Mouse (Mus musculus) limb, embryonic 12.5 days (tissue): ENCODE results near the gene Mob3a. TPM values are rescaled to one million over a fixed set of nuclear protein-coding genes. Genes with fewer than 3 reads are reported as not detected.

Experiments
- ATAC-seq: fragments of 200-750 bp; cut with Nextera tagmentation; 2 replicates; pipeline ENCODE4 v1.8.0; 2017; ENCODE audit warnings: low read depth, moderate TSS enrichment; ENCODE audit not compliant: insufficient number of reproducible peaks, insufficient read depth, low FRiP score, low TSS enrichment
- H3K27ac ChIP-seq: fragments of 300-500 bp; sonication (generic); 2 replicates; pipeline ENCODE4 v1.5.1; 2016; ENCODE audit warnings: mild to moderate bottlenecking, moderate library complexity
- H3K27me3 ChIP-seq: fragments of 300-500 bp; sonication (generic); 2 replicates; pipeline ENCODE4 v1.6.1; 2016; ENCODE audit warnings: mild to moderate bottlenecking, moderate library complexity
- H3K36me3 ChIP-seq: fragments of 300-500 bp; sonication (generic); 2 replicates; pipeline ENCODE4 v1.6.1; 2016; ENCODE audit warnings: mild to moderate bottlenecking, moderate library complexity
- H3K4me1 ChIP-seq: fragments of 300-500 bp; sonication (generic); replicated peaks from 2 replicates; pipeline ENCODE4 v1.6.1; 2016
- H3K4me2 ChIP-seq: fragments of 300-500 bp; sonication (generic); 2 replicates; pipeline ENCODE4 v1.6.1; 2016; ENCODE audit warnings: mild to moderate bottlenecking, moderate library complexity
- H3K4me3 ChIP-seq: fragments of 300-500 bp; sonication (generic); replicated peaks from 2 replicates; pipeline ENCODE4 v1.5.1; 2016; ENCODE audit warnings: mild to moderate bottlenecking
- H3K9ac ChIP-seq: fragments of 300-500 bp; sonication (generic); replicated peaks from 2 replicates; pipeline ENCODE4 v1.6.1; 2016; ENCODE audit warnings: mild to moderate bottlenecking, moderate library complexity
- H3K9me3 ChIP-seq: fragments of 300-500 bp; sonication (generic); 2 replicates; pipeline ENCODE4 v1.6.1; 2016; ENCODE audit warnings: mild to moderate bottlenecking, moderate library complexity
- WGBS: fragments of 180-500 bp; shearing (Covaris S2); methylation state at CpG from one replicate; pipeline ENCODE4 v1.1.7; 2016; 5-methylcytosine and 5-hydroxymethylcytosine counted together
- polyA plus RNA-seq: library from polyadenylated mRNA; unstranded; fragments of >200 nt; fragmentation: Nextera tagmentation; extraction: Ambion mirVana; gene quantifications from 2 replicates; pipeline ENCODE4 v1.2.1, GENCODE M21; 2016

Mob3a gene
- polyA plus RNA-seq = 51.1 and 51.7 TPM in 2 replicates

- H3K27ac ChIP-seq = peak within 1 kb of the TSS; percentile 79
- peak; percentile 97 for ATAC-seq
- peak within 1 kb of the TSS; percentile 62 for H3K4me3 ChIP-seq
- no peaks in the 10 kb centered on the region for H3K27me3 ChIP-seq
- no peaks in the 10 kb centered on the region for H3K9me3 ChIP-seq
- WGBS = under 1% methylated on average over 58 of the region's 59 CpGs
- H3K4me1 ChIP-seq = peaks cover 30% of the 10 kb centered on the region
- peaks cover 39% of the 10 kb centered on the region for H3K36me3 ChIP-seq
- H3K9ac ChIP-seq = peak within 1 kb of the TSS; percentile 61
- peak within 1 kb of the TSS; percentile 82 for H3K4me2 ChIP-seq
Observed at GRCm38 (mm10) chr10:80701721-80702535, at the start of gene Mob3a, which contains the start of gene Izumo4. Gene Mob3a (minus strand): TSS chr10:80701977. Gene Izumo4 (plus strand): TSS chr10:80702184.

DNA sequence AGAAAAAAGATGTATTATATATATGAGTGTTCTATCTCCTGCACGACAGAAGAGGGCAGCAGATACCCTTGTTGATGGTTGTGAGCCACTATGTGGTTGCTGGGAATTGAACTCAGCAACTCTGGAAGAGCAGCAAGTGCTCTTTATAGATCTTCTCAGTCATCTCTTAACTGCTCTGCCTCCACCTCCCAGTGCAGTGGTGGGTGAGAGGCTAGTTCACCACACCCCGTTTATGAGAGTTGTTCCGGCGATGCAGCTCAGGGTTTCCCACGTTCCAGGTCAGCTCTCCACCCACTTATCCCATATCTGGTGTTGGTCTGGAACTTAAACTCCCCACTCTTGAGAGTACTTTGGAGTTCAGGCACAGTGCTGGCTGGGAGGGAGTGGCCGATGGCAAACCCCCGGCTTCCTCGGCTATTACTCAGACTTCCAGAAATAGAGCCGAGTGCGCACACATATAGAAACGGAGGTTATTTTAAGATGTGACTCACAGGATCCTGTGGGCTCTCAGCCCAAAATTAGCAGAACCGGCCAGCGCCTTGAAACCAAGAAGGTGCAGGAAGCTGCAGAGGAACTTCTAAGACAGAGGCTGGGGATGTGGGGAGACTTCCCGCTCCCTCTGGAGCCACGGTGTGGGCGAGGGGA is 49.5 kb upstream of the Mob3a start:
- H3K4me2 ChIP-seq = peak overlapping the region; percentile 48
- 11% methylated on average over 16 of the region's 16 CpGs for WGBS
- H3K27ac ChIP-seq = 0 out of 2 replicates have a peak overlapping the region, but pooled peaks have one; percentile 23
- no peaks in the 10 kb centered on the region for H3K36me3 ChIP-seq
- peaks cover 18% of the 10 kb centered on the region for H3K4me1 ChIP-seq
- ATAC-seq = no peak
- 0 out of 2 replicates have a peak overlapping the region, but pooled peaks have one; percentile 31 for H3K9ac ChIP-seq
- no peaks in the 10 kb centered on the region for H3K9me3 ChIP-seq
- no peaks in the 10 kb centered on the region for H3K27me3 ChIP-seq
- peak overlapping the region; percentile 11; the same call in 1 of the 2 replicates for H3K4me3 ChIP-seq

- Histone ChIP-seq H3K9me3 (no peaks in the 10 kb centered on the region), H3K4me1 (peaks cover 13% of the 10 kb centered on the region), H3K9ac (no peak overlapping the region), H3K4me3 (no peak overlapping the region), H3K27me3 (no peaks in the 10 kb centered on the region), H3K27ac (no peak overlapping the region), H3K4me2 (no peak overlapping the region), H3K36me3 (no peaks in the 10 kb centered on the region)
- ATAC-seq = no peak
- 10% methylated on average over 6 of the region's 6 CpGs for WGBS
Observed at GRCm38 (mm10) chr10:80748609-80749008, 46.8 kb upstream of the Mob3a start.

GRCm38 (mm10) chr10:80747410-80747809 is 45.6 kb upstream of the Mob3a start:
- Histone ChIP-seq H3K36me3 (no peaks in the 10 kb centered on the region), H3K9ac (no peak overlapping the region), H3K4me1 (peaks cover 16% of the 10 kb centered on the region), H3K27ac (no peak overlapping the region), H3K4me2 (no peak overlapping the region), H3K4me3 (no peak overlapping the region), H3K9me3 (no peaks in the 10 kb centered on the region), H3K27me3 (no peaks in the 10 kb centered on the region)
- WGBS = 16% methylated on average over 3 of the region's 3 CpGs
- ATAC-seq = no peak

DNA sequence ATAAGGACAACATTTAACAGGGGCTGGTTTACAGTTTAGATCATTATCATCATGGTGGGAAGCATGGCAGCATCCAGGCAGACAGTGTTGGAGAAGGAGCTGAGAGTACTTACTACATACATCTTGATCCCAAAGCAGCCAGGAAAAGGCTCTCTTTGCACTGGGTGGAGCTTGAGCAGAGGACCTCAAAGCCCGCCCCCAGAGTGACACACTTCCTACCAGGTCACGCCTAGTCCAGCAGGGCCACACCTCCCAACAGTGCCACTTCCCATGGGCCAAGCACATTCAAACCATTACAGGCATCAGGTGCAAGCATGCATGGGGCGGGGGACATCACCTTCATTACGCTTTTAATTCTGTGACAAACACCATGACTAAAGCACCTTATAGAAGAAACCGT is 42.5 kb upstream of the Mob3a start:
- H3K4me2 ChIP-seq = no peak overlapping the region

DNA sequence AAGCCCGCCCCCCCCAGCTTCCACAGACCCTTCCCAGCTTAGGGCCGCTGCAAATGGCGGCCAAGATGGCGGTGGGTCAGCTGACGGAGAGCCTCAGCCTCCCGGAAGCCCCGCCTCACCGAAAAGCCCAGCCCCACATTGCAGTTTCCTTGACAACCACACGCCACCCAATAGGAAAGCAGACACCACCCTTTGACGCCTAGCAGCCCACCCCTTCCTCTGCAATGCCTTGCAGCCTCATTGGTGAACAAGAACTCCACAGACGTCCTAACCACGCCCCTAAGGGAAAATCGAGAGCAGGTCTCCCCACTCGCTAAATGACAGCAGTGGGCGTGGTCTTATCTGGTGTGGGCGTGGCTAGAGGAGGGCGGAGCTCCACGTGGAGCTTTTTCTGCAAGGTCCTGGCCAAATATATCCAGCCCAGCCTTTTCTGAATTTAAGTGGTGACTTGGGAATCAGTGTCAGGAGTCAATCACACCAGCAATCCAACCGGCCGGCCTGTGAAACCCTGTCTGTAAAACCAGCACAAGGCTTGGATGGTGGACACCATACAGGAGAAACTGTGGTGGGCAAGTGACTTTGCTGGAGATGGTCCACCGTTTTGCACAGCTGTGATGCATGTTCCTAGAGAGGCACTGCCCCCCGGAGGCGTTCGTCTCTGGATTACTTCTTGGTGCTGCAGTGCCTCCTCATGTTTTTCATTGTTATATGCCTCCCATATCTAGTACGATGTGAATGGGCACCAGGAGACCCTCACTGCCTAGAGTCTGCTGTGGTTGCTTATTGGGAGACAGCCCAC is 40.6 kb upstream of the Mob3a start, which contains the start of gene Ap3d1:
TSS of gene Ap3d1 (minus strand) at position 85 of the 799 bp plus-strand sequence.
- Histone ChIP-seq H3K4me3 (peak within 1 kb of the TSS; percentile 97), H3K36me3 (peaks cover 6% of the 10 kb centered on the region), H3K9ac (peak within 1 kb of the TSS; percentile 93), H3K9me3 (no peaks in the 10 kb centered on the region), H3K4me2 (peak within 1 kb of the TSS; percentile 97), H3K27me3 (no peaks in the 10 kb centered on the region), H3K4me1 (peaks cover 23% of the 10 kb centered on the region), H3K27ac (peak within 1 kb of the TSS; percentile 85)
- 2% methylated on average over 24 of the region's 25 CpGs for WGBS
- ATAC-seq = peak; percentile 98

More for the DNA sequence above, 42.5 kb upstream of the Mob3a start:
- no peaks in the 10 kb centered on the region for H3K36me3 ChIP-seq
- no peaks in the 10 kb centered on the region for H3K27me3 ChIP-seq
- no peaks in the 10 kb centered on the region for H3K9me3 ChIP-seq
- no peak overlapping the region for H3K9ac ChIP-seq
- no peak overlapping the region for H3K4me3 ChIP-seq
- peaks cover 23% of the 10 kb centered on the region for H3K4me1 ChIP-seq
- WGBS = 36% methylated on average over 5 of the region's 5 CpGs
- no peak overlapping the region for H3K27ac ChIP-seq
- no peak for ATAC-seq

DNA sequence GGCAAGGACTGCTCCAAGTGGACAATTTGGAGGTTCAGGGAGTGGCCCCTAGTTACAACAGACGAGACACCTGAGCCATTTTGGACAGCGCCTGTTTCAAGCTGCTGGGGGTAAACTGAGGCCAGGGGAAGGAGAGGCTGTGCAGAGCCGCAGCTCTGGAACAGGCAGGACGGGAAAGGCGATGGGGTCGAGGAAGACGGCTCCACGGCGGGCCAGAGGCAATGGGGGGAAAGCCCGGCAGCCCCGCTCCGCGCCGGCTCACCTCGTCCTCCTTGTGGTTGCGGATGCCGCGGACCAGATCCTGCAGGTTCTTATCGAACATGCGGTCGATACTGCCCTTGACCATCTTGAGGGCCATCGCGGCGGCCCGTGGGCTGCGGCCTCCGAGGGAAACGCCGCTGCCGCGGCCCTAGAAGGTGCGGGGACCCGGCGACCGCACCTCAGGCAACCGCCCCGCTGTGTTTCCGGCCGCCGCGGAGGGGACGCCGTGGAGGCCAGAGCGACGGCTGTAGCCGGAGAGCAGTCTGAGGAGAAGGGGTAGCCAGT is 39.9 kb upstream of the Mob3a start:
- Histone ChIP-seq H3K4me3 (peak overlapping the region; percentile 97), H3K4me1 (peaks cover 23% of the 10 kb centered on the region), H3K9ac (peak overlapping the region; percentile 93), H3K27me3 (no peaks in the 10 kb centered on the region), H3K9me3 (no peaks in the 10 kb centered on the region), H3K27ac (peak overlapping the region; percentile 85), H3K36me3 (peaks cover 12% of the 10 kb centered on the region), H3K4me2 (peak overlapping the region; percentile 97)
- no peak; the same call in 1 of the 2 replicates for ATAC-seq
- WGBS = under 1% methylated on average over 46 of the region's 46 CpGs

- H3K4me3 ChIP-seq = peak overlapping the region; percentile 97
- H3K9me3 ChIP-seq = no peaks in the 10 kb centered on the region
- H3K4me1 ChIP-seq = peaks cover 23% of the 10 kb centered on the region
- H3K27ac ChIP-seq = peak overlapping the region; percentile 85; the same call in 1 of the 2 replicates
- WGBS = 31% methylated on average over 5 of the region's 5 CpGs
- ATAC-seq = no peak
- H3K9ac ChIP-seq = peak overlapping the region; percentile 93
- H3K4me2 ChIP-seq = peak overlapping the region; percentile 97
- peaks cover 14% of the 10 kb centered on the region for H3K36me3 ChIP-seq
- no peaks in the 10 kb centered on the region for H3K27me3 ChIP-seq
Observed at GRCm38 (mm10) chr10:80741146-80741545, 39.4 kb upstream of the Mob3a start.

- no peaks in the 10 kb centered on the region for H3K27me3 ChIP-seq
- H3K4me1 ChIP-seq = peaks cover 23% of the 10 kb centered on the region
- WGBS = 91% methylated on average over 1 of the region's 1 CpGs
- no peak overlapping the region for H3K27ac ChIP-seq
- H3K4me2 ChIP-seq = no peak overlapping the region
- H3K9ac ChIP-seq = no peak overlapping the region
- H3K9me3 ChIP-seq = no peaks in the 10 kb centered on the region
- no peak overlapping the region for H3K4me3 ChIP-seq
- peaks cover 32% of the 10 kb centered on the region for H3K36me3 ChIP-seq
- no peak for ATAC-seq
Observed at GRCm38 (mm10) chr10:80738657-80739056, 36.9 kb upstream of the Mob3a start.

- no peak overlapping the region for H3K27ac ChIP-seq
- no peaks in the 10 kb centered on the region for H3K9me3 ChIP-seq
- no peak overlapping the region for H3K4me2 ChIP-seq
- ATAC-seq = no peak
- peaks cover 52% of the 10 kb centered on the region for H3K36me3 ChIP-seq
- no peak overlapping the region for H3K4me3 ChIP-seq
- H3K9ac ChIP-seq = no peak overlapping the region
- peaks cover 18% of the 10 kb centered on the region for H3K4me1 ChIP-seq
- no peaks in the 10 kb centered on the region for H3K27me3 ChIP-seq
- WGBS = 85% methylated on average over 5 of the region's 5 CpGs
Observed at GRCm38 (mm10) chr10:80736731-80737130, 35.0 kb upstream of the Mob3a start.
